Mouse (Mus musculus) cortical plate, adult 2 months (tissue): Measurements from ENCODE around the gene Phf10.

Experiments used
- CTCF ChIP-seq: fragments of 200-500 bp; IDR thresholded peaks from 2 replicates; pipeline ENCODE4 v1.5.1; 2011; ENCODE audit warnings: mild to moderate bottlenecking, control low read depth, low read length; ENCODE audit not compliant: insufficient read depth; ENCODE audit errors: extremely low read depth
- POLR2A ChIP-seq: fragments of 200-500 bp; IDR thresholded peaks from 2 replicates; pipeline ENCODE4 v1.6.1; 2011; ENCODE audit warnings: mild to moderate bottlenecking, low read length, control low read depth; ENCODE audit not compliant: insufficient read depth; ENCODE audit errors: extremely low read depth

DNA sequence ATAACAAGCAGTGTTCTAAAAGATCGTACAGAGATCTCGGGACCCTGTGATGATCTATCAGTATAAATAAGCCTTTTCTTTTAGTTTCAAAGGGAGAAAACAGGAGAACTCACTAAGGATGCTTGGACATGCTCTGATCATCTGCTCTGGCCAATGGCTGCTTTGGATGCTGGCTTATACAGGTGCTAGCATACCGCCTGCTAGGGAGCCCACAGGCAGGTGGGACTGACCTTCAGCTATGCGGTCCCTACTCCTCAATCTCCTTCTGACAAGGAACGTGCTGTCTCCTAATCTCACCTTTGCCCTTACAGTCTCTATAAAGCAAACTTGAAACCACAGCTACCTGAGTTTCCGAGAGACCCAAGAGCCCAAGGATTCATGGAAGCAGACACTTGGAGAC lies 56.9 kb downstream of the Phf10 start:
- no peak for TF ChIP-seq POLR2A
- TF ChIP-seq CTCF, result no peak
